Mouse (Mus musculus) thymus, postnatal 25 days (tissue): ENCODE measurements at regions not wholly inside any gene's neighbourhood (a gene's known extent, or its start where the extent isn't known, plus 50 kb on each side); places are given as distances from the start of the nearest gene placed in this dataset.
A peak's percentile ranks its signal among the peaks of the same experiment; 100 is the strongest.

ENCODE experiments used
- DNase-seq: peaks from one replicate; pipeline ENCODE4 v3.0.0; 2022

GRCm38 (mm10) chr16:24176057-24176456, 187.4 kb upstream of the Bcl6 start:
- no peak for DNase-seq

GRCm38 (mm10) chr16:24175235-24175760, 186.6 kb upstream of the Bcl6 start:
- no peak for DNase-seq

GRCm38 (mm10) chr16:24174595-24174994, 185.9 kb upstream of the Bcl6 start:
- DNase-seq: no peak

GRCm38 (mm10) chr16:24173783-24174518, 185.3 kb upstream of the Bcl6 start:
- DNase-seq: no peak

GRCm38 (mm10) chr16:24172653-24173052, 184.0 kb upstream of the Bcl6 start:
- DNase-seq: no peak

- no peak for DNase-seq
Measured at GRCm38 (mm10) chr16:24172065-24172464, 183.4 kb upstream of the Bcl6 start.

GRCm38 (mm10) chr16:24171161-24171560, 182.5 kb upstream of the Bcl6 start:
- DNase-seq: peak; percentile 57

GRCm38 (mm10) chr16:24166496-24166895, 177.8 kb upstream of the Bcl6 start:
- DNase-seq: no peak

GRCm38 (mm10) chr16:24165461-24166081, 176.9 kb upstream of the Bcl6 start:
- DNase-seq: peak; percentile 73

- DNase-seq: peak; percentile 59
Measured at GRCm38 (mm10) chr16:24160705-24161285, 172.1 kb upstream of the Bcl6 start.

GRCm38 (mm10) chr16:24159336-24159735, 170.7 kb upstream of the Bcl6 start:
- DNase-seq: no peak

- DNase-seq: no peak
Measured at GRCm38 (mm10) chr16:24157753-24158152, 169.1 kb upstream of the Bcl6 start.

- DNase-seq: no peak
Measured at GRCm38 (mm10) chr16:24156729-24157430, 168.2 kb upstream of the Bcl6 start.

GRCm38 (mm10) chr16:24154816-24155357, 166.2 kb upstream of the Bcl6 start:
- peak; percentile 79 for DNase-seq

GRCm38 (mm10) chr16:24153943-24154342, 165.3 kb upstream of the Bcl6 start:
- DNase-seq: peak; percentile 67

GRCm38 (mm10) chr16:24151831-24152247, 163.2 kb upstream of the Bcl6 start:
- peak; percentile 50 for DNase-seq

GRCm38 (mm10) chr16:24151178-24151725, 162.6 kb upstream of the Bcl6 start:
- peak; percentile 40 for DNase-seq

GRCm38 (mm10) chr16:24150512-24150911, 161.9 kb upstream of the Bcl6 start:
- no peak for DNase-seq

GRCm38 (mm10) chr16:24149441-24149840, 160.8 kb upstream of the Bcl6 start:
- no peak for DNase-seq

GRCm38 (mm10) chr16:24143894-24144293, 155.2 kb upstream of the Bcl6 start:
- no peak for DNase-seq

- DNase-seq: no peak
Measured at GRCm38 (mm10) chr16:24142915-24143541, 154.4 kb upstream of the Bcl6 start.

- DNase-seq: no peak
Measured at GRCm38 (mm10) chr16:24139109-24139508, 150.5 kb upstream of the Bcl6 start.
